Mouse (Mus musculus): Measurements from ENCODE around the gene Rnf223. TPM values are rescaled to one million over a fixed set of nuclear protein-coding genes. Genes with fewer than 3 reads are reported as not detected.

Gene Rnf223
- polyA plus RNA-seq, 1 experiment, result 0.31 TPM

GRCm38 (mm10) chr4:156154771-156155170 is 24.5 kb downstream of the Rnf223 start:
- H3K27me3 ChIP-seq (replicated peaks; ENCODE audit: control insufficient read depth, insufficient read depth, low read length), result no peaks in the 10 kb centered on the region
- WGBS, result 92% methylated on average over 3 of the region's 3 CpGs
- no peak overlapping the region for H3K4me3 ChIP-seq (ENCODE audit: insufficient read depth, low read depth, low read length)
- H3K36me3 ChIP-seq (ENCODE audit: control insufficient read depth, insufficient read depth, low read length), result no peaks in the 10 kb centered on the region
- no peaks in the 10 kb centered on the region for H3K4me1 ChIP-seq (ENCODE audit: control insufficient read depth, insufficient read depth, low read length)
- H3K27ac ChIP-seq (ENCODE audit: insufficient read depth, low read depth, low read length), result no peak overlapping the region
- TF ChIP-seq CTCF (conservative IDR thresholded peaks at IDR 0.05; ENCODE audit: insufficient read depth, insufficient read length, low read depth, low read length) (no peak), POLR2A (IDR thresholded peaks at IDR 0.05; ENCODE audit: low read depth, low read length) (no peak)
- DNase-seq, result no peak

- WGBS, result 86% methylated on average over 9 of the region's 9 CpGs
- 0 out of 2 replicates have a peak, but pooled peaks cover 2% of the 10 kb centered on the region for H3K36me3 ChIP-seq (ENCODE audit: control insufficient read depth, insufficient read depth, low read length)
- DNase-seq, result no peak
- no peak overlapping the region for H3K4me3 ChIP-seq (ENCODE audit: insufficient read depth, low read depth, low read length)
- TF ChIP-seq POLR2A (IDR thresholded peaks at IDR 0.05; ENCODE audit: low read depth, low read length) (no peak), CTCF (conservative IDR thresholded peaks at IDR 0.05; ENCODE audit: insufficient read depth, insufficient read length, low read depth, low read length) (no peak; the same call in 1 of the 2 replicates)
- H3K4me1 ChIP-seq (ENCODE audit: control insufficient read depth, insufficient read depth, low read length), result no peaks in the 10 kb centered on the region
- no peaks in the 10 kb centered on the region for H3K27me3 ChIP-seq (replicated peaks; ENCODE audit: control insufficient read depth, insufficient read depth, low read length)
- no peak overlapping the region for H3K27ac ChIP-seq (ENCODE audit: insufficient read depth, low read depth, low read length)
These were observed 36.2 kb downstream of the Rnf223 start for GRCm38 (mm10) chr4:156166477-156166876.

- Histone ChIP-seq H3K4me3 (ENCODE audit: insufficient read depth, low read depth, low read length) (no peak overlapping the region), H3K36me3 (ENCODE audit: control insufficient read depth, insufficient read depth, low read length) (peaks cover 4% of the 10 kb centered on the region; the same call in 1 of the 2 replicates), H3K27ac (ENCODE audit: insufficient read depth, low read depth, low read length) (no peak overlapping the region), H3K27me3 (replicated peaks; ENCODE audit: control insufficient read depth, insufficient read depth, low read length) (no peaks in the 10 kb centered on the region), H3K4me1 (ENCODE audit: control insufficient read depth, insufficient read depth, low read length) (no peaks in the 10 kb centered on the region)
- TF ChIP-seq POLR2A (IDR thresholded peaks at IDR 0.05; ENCODE audit: low read depth, low read length) (no peak), CTCF (conservative IDR thresholded peaks at IDR 0.05; ENCODE audit: insufficient read depth, insufficient read length, low read depth, low read length) (no peak)
- DNase-seq, result no peak
- WGBS, result 94% methylated on average over 8 of the region's 8 CpGs
These were observed 38.3 kb downstream of the Rnf223 start for GRCm38 (mm10) chr4:156168611-156169010.

- Histone ChIP-seq H3K4me1 (ENCODE audit: control insufficient read depth, insufficient read depth, low read length) (no peaks in the 10 kb centered on the region), H3K27ac (ENCODE audit: insufficient read depth, low read depth, low read length) (no peak overlapping the region), H3K36me3 (ENCODE audit: control insufficient read depth, insufficient read depth, low read length) (peaks cover 4% of the 10 kb centered on the region; the same call in 1 of the 2 replicates), H3K4me3 (ENCODE audit: insufficient read depth, low read depth, low read length) (no peak overlapping the region), H3K27me3 (replicated peaks; ENCODE audit: control insufficient read depth, insufficient read depth, low read length) (no peaks in the 10 kb centered on the region)
- 95% methylated on average over 10 of the region's 10 CpGs for WGBS
- no peak for DNase-seq
- no peak for TF ChIP-seq POLR2A (IDR thresholded peaks at IDR 0.05; ENCODE audit: low read depth, low read length)
These were observed 38.8 kb downstream of the Rnf223 start for GRCm38 (mm10) chr4:156169129-156169528.

- DNase-seq, result no peak
- 94% methylated on average over 11 of the region's 11 CpGs for WGBS
- Histone ChIP-seq H3K4me1 (ENCODE audit: control insufficient read depth, insufficient read depth, low read length) (no peaks in the 10 kb centered on the region), H3K27ac (ENCODE audit: insufficient read depth, low read depth, low read length) (no peak overlapping the region), H3K4me3 (ENCODE audit: insufficient read depth, low read depth, low read length) (no peak overlapping the region), H3K36me3 (ENCODE audit: control insufficient read depth, insufficient read depth, low read length) (peaks cover 4% of the 10 kb centered on the region; the same call in 1 of the 2 replicates), H3K27me3 (replicated peaks; ENCODE audit: control insufficient read depth, insufficient read depth, low read length) (no peaks in the 10 kb centered on the region)
- TF ChIP-seq POLR2A (IDR thresholded peaks at IDR 0.05; ENCODE audit: low read depth, low read length) (no peak), CTCF (conservative IDR thresholded peaks at IDR 0.05; ENCODE audit: insufficient read depth, insufficient read length, low read depth, low read length) (no peak)
These were observed 41.5 kb downstream of the Rnf223 start for GRCm38 (mm10) chr4:156171828-156172227.

GRCm38 (mm10) chr4:156177630-156178029 is 47.3 kb downstream of the Rnf223 start:
- WGBS, result 92% methylated on average over 9 of the region's 9 CpGs
- no peaks in the 10 kb centered on the region for H3K4me1 ChIP-seq (ENCODE audit: control insufficient read depth, insufficient read depth, low read length)
- no peak for DNase-seq
- no peak overlapping the region for H3K27ac ChIP-seq (ENCODE audit: insufficient read depth, low read depth, low read length)
- H3K27me3 ChIP-seq (replicated peaks; ENCODE audit: control insufficient read depth, insufficient read depth, low read length), result no peaks in the 10 kb centered on the region
- no peak for TF ChIP-seq CTCF (conservative IDR thresholded peaks at IDR 0.05; ENCODE audit: insufficient read depth, insufficient read length, low read depth, low read length)
- TF ChIP-seq POLR2A (IDR thresholded peaks at IDR 0.05; ENCODE audit: low read depth, low read length), result no peak
- H3K36me3 ChIP-seq (ENCODE audit: control insufficient read depth, insufficient read depth, low read length), result peaks cover 2% of the 10 kb centered on the region; the same call in 1 of the 2 replicates
- H3K4me3 ChIP-seq (ENCODE audit: insufficient read depth, low read depth, low read length), result no peak overlapping the region

Other genes starting within 250 kb of the Rnf223 start
- 27.3 and 34.1 TPM in 2 replicates for gene Pusl1, start 238.7 kb upstream of the Rnf223 start, polyA plus RNA-seq (2012; rRNA removed)
- 14.6 and 18.3 TPM in 2 replicates for gene Acap3, start 238.7 kb upstream of the Rnf223 start, polyA plus RNA-seq (2012; rRNA removed)
- gene Ube2j2, start 186.7 kb upstream of the Rnf223 start, polyA plus RNA-seq (2012; rRNA removed), result 47.3 and 48.0 TPM in 2 replicates
- gene C1qtnf12, start 168.2 kb upstream of the Rnf223 start, polyA plus RNA-seq (2012; rRNA removed), result 104 and 107 TPM in 2 replicates
- 4.5 and 5.0 TPM in 2 replicates for gene B3galt6, start 137.9 kb upstream of the Rnf223 start, polyA plus RNA-seq (2012; rRNA removed)
- 55.1 and 60.4 TPM in 2 replicates for gene Sdf4, start 137.6 kb upstream of the Rnf223 start, polyA plus RNA-seq (2012; rRNA removed)
- gene Tnfrsf4, start 116.7 kb upstream of the Rnf223 start, polyA plus RNA-seq (2012; rRNA removed), result 1.6 and 3.8 TPM in 2 replicates
- 0.95 and 4.0 TPM in 2 replicates for gene Tnfrsf18, start 104.3 kb upstream of the Rnf223 start, polyA plus RNA-seq (2012; rRNA removed)
- gene Ttll10, start 71.1 kb upstream of the Rnf223 start, polyA plus RNA-seq (2012; rRNA removed), result 20.7 and 27.5 TPM in 2 replicates
- 8.7 and 11.7 TPM in 2 replicates for gene 9430015G10Rik, start 20.5 kb upstream of the Rnf223 start, polyA plus RNA-seq (2012; rRNA removed)
- 98.6 and 115 TPM in 2 replicates for gene Agrn, start 67.0 kb downstream of the Rnf223 start, polyA plus RNA-seq (2012; rRNA removed)
- gene Isg15, start 70.3 kb downstream of the Rnf223 start, polyA plus RNA-seq (2012; rRNA removed), result 11.1 and 17.8 TPM in 2 replicates
- 1.7 and 1.9 TPM in 2 replicates for gene AW011738, start 72.8 kb downstream of the Rnf223 start, polyA plus RNA-seq (2012; rRNA removed)
- 4.6 and 5.6 TPM in 2 replicates for gene Perm1, start 85.4 kb downstream of the Rnf223 start, polyA plus RNA-seq (2012; rRNA removed)
- gene Plekhn1, start 104.3 kb downstream of the Rnf223 start, polyA plus RNA-seq (2012; rRNA removed), result 34.8 and 41.2 TPM in 2 replicates
- gene Noc2l, start 105.5 kb downstream of the Rnf223 start, polyA plus RNA-seq (2012; rRNA removed), result 46.1 and 46.5 TPM in 2 replicates
- gene Samd11, start 125.1 kb downstream of the Rnf223 start, polyA plus RNA-seq (2012; rRNA removed), result 0.29 and 0.39 TPM in 2 replicates
- not detected in 2 replicates for gene Vmn2r-ps159, start 200.6 kb downstream of the Rnf223 start, polyA plus RNA-seq (2012; rRNA removed)